Mouse (Mus musculus) frontal cortex, adult 2 months (tissue): ENCODE data around the gene Cadps. TPM values are rescaled to one million over a fixed set of nuclear protein-coding genes. Genes with fewer than 3 reads are reported as not detected.
"Not testable (repeated sequence)": the region's sequence is repeated elsewhere in the genome, so short reads cannot be mapped to it uniquely, and the experiment has no call there.

Source experiments
- DNase-seq, 2 experiments: peaks; one replicate each; pipeline ENCODE4 v3.0.0; 2022; ENCODE audit warnings: low spot score in 1 of 2; ENCODE audit errors: extremely low spot score in 1 of 2
- polyA plus RNA-seq: library from polyadenylated mRNA; depleted of rRNA; stranded (reverse); fragments of >200 nt; gene quantifications from 2 replicates; pipeline ENCODE4 v1.2.3, GENCODE M21; 2012

The Cadps gene
- polyA plus RNA-seq, 1 experiment, result 236 TPM

- DNase-seq, result no peak
Measured at GRCm38 (mm10) chr14:12595326-12595725, 227.6 kb downstream of the Cadps start.

DNA sequence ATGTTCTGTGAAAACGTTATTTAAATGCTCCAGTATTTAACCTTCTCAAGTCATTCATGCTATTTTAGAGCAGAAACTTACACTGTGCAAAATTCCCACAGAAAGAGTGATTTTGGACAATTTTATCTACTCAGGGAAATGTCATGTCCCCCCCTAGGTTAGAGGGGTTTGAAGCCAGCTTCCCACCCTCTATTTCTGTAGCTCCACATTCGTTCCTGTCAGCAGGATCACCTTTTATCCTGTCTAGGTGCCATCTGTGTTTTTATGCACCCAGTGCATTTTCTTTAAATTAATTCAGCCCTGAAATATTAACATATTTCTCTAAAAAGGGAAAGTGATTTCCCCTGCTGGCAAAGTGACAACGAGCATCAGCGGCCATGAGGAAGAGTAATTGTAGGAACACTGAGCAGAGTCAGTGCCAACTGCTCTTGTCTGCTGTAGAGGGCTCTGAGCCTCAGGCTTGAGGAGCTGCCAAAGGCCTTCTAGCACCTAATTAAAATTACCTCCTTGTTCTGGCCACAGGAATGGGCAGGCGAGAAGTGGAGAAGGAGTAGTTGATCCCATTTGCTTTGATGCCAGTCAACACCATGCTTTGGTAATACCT, 230.3 kb downstream of the Cadps start:
- peak in 1 of 2 experiments; percentile 48 for DNase-seq

DNA sequence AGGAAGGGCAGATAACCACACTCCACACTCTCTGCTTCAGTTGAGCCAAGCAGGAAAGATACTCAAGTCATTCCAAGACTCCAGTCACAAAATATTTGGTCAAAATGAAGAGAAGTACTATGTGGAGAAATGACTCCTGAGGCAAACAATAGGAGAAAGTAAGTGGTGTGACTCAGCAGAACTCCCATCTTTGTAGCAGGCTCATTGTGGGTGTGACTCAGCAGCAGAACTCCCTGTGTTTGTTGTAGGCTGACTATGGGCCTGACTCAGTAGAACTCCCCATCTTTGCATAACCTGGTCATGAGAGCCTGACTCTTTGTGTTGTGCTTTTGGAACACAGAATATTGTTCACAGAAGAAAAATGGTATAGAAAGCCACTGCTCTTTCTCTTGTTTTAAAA, 231.1 kb downstream of the Cadps start:
- no peak for DNase-seq

- no peak for DNase-seq
Measured at GRCm38 (mm10) chr14:12583536-12583935, 239.3 kb downstream of the Cadps start.

DNA sequence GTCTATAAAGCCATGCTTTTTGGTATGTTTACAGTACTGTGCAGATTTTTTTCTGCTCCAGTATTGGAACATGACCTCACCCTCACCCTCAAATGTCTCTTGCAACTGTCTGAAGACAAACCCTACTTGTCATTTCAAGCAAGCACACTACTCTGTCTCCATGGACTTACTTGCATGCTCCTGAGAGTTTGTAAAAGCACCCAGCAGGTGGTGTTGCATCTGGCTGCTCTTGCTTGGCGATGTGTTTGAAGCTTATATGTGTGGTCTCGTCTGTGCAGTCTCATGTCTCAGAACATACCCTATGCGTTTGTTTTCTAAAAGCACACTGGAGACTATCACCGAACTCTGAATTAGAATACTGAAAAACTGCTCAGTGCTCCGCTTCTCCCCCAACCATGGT, 241.2 kb downstream of the Cadps start:
- DNase-seq, result no peak

DNA sequence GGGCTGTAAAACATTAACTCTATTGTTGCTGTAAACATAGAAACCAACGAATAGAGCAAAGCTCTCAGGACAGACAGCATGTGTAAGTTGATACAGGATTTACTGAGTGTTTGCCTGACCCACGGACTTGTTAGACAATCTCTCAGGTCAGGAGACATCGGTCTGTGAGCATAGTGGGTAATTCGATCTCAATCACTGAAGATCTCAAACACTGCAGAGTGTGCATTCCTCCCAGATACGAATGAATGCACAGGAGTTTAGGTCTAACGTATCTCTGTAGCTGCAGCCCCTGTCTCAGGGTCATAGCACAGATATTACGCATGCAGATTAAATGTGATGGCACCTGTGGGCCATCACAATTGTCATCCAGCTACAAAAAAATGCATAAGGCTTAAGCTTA, 242.1 kb downstream of the Cadps start:
- DNase-seq, result no peak

DNA sequence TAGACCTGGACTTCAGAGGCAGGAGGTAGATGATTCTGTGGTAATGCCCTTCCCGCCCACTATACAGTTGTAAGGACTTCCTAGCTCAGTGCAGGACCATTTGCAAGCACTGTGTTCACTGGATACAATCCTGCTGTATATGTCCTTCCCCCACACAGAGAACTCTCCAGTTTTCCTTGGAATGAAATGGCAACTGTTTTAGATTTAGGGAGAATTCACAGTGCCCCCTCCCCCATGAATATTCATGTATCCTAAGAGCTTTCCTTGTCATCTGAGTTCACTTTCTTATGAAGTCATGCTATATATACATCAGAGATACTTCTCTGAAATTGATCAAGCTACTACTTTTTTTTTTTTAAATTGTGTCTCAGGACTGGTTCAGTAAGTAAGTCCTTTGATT, 244.7 kb downstream of the Cadps start:
- DNase-seq, result peak in 1 of 2 experiments; percentile 42

DNA sequence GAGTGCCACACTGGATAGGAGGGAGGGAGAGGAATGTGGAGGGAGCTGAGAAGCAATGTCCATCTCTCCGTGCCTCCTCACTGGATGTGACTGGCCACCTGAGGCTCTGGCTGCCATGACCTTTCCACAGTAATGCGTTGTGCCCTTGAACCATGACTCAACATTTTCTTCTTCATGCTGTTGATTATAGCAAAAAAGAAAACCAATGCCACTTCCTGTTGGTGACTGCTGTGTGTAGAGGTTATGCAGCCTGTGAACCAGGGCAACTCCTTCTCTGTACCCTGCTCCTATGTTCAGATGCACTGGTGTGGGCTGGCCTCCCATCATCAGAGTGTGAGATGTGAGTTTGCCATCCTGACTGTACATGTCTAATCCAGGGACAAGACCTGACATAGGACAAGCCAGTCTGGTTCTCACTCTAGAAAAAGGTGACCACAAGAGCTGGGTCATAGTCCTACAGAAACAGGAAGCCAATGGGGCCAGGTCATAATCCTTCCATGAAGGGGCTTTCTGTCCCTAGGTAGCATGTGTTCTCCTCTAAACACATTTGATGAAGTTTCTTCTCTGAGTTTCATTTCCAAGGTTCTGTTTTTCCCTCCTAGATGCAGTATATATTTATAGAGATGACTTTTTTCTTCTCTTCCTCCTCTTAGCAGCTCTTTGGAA, 245.3 kb downstream of the Cadps start:
- no peak for DNase-seq

- DNase-seq, result peak; percentile 29 to 76
Measured at GRCm38 (mm10) chr14:12575105-12575504, 247.8 kb downstream of the Cadps start.

- peak; percentile 34 to 58 for DNase-seq
Measured at GRCm38 (mm10) chr14:12574336-12574735, 248.5 kb downstream of the Cadps start.

- not testable (repeated sequence) for DNase-seq
Measured at GRCm38 (mm10) chr14:12561730-12562129, 261.1 kb downstream of the Cadps start.

GRCm38 (mm10) chr14:12560233-12560577, 262.7 kb downstream of the Cadps start:
- DNase-seq, result no peak

DNA sequence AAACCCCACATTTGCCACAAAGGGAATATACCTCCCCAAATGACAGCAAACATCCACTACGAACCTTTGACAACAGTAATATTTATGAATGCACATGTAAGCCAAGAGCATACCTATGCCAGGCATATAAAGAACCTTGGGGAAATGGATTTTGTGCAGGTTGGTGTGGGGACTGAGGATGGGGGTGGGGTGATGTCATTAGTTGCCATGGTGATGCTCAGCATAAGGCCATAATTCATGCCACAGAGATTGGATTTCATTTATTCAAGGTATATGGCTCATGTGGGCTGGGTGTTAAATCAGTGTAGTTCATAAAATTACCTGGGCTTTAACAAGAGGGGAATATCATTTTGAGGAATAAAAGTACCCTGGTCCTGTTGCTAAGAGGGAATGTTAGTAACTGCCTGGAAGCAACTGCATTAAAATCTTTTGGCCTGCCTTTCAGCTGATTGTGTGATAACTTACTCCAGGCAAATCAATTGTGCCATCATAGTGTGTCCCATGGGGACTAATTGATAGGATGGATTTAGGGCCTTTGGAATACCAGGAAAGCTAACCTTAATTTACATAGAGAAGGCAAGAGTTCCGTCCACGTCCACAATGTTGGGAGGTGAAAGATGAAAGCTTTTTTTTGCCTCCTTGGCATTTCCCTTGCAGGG, 263.2 kb downstream of the Cadps start:
- no peak for DNase-seq

DNA sequence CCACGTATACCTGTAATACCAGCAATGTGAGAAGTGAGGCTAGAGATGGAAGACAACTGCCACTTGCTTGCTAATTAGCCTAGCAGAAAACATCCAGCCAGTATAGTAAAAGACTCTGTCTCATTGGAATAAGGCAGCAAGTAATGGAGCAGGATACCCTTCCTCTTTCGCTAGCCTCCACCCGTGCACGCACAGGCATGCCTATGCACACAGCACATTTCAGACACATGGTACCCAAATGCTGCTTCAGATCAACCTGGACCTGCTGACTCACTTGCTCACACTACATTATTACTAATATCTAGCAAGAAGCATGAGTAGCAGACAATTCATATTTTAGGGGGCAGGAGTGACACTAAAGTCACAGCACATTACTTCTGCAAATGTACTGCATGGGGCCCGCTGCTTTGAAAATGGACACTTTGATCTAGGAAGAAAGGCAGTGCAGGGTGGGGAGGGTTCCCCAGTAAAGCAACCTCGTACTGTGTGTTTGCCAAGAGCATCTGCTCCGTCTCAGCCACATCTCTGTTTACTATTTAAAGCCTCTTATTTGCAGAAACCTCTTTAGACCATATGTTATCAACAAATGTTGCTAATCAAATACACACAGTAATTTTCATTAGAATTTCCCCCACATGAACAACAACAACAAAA, 263.8 kb downstream of the Cadps start:
- DNase-seq, result no peak

- DNase-seq, result no peak
Measured at GRCm38 (mm10) chr14:12554486-12554885, 268.4 kb downstream of the Cadps start.

GRCm38 (mm10) chr14:12551353-12551752, 271.5 kb downstream of the Cadps start:
- no peak for DNase-seq

DNA sequence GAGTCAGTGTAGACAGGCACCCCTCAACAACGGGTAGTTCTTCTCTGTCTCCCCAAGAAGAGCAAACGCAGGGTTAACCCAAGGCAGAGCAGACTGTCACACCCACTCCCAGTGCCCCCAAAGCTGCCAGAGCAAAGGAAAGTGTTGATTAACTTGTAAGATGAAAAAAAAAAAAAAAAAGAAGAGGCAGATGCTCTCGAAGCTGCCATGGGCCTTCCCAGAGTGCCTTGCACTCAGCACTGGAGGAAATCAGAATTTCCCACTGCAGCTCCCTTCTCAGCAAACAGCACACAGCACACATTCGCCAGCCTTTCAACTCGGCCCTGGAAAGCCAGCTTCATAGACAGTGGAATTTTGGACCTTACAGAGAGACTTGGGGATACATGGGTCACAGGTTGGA, 271.9 kb downstream of the Cadps start:
- DNase-seq, result no peak

DNA sequence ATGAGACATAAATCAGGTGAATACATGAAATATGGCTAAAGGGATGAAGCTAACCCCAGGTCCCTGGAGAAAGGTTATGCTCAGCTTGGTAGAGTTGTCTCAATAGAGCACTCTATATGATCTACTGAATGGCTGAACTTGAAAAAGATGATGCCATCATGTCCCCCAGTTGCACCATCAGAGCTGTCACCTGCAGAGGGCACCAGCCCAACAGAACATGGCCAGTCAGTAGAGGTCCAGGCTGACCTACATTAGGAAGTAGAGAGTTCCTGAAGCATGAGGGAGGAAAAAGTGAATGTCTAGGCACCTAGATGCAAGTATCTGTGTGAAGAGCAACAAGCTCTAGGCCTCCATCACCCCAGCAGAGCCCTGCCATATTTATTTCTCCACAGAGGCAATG, 273.6 kb downstream of the Cadps start:
- no peak for DNase-seq

DNA sequence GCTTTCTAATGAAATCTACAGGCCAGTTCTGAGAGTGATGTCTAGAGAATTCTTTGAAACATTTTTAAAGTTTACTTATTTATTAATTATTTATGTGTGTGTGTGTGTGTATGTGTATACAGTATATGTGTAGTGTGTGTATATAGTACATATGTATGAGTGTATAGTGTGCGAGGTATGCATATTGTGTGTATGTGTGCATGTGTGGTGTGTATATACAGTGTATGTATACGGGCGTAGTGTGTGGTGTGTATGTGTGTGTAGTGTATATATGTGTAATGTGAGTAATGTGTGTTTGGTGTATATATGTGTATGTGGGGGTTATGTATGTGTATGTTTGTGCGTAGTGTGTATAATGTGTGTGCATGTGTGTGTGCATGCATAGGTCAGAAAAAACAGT, 275.4 kb downstream of the Cadps start:
- no peak for DNase-seq

DNA sequence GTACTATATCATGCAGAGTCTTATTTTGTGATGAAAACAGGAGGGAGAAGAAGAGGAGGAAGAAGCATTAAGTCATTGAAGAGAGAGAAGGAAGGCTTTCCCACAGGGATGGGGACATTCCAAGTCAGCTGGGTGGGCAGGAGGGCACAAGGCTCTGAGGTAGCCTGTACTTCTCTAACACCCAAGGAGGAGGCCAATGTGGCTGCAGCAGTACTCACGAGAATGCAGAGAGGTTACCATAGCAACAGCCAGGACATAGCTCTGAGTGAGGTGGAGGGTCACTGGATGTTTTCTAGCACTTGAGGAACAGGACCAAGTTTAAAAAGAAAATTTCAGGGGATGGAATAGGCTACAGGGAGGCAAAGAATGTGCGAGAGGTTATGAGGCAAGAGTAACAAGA, 281.1 kb downstream of the Cadps start:
- no peak for DNase-seq

GRCm38 (mm10) chr14:12539071-12539470, 283.8 kb downstream of the Cadps start:
- DNase-seq, result no peak

- peak in 1 of 2 experiments; percentile 65 for DNase-seq
Measured at GRCm38 (mm10) chr14:12531101-12531500, 291.8 kb downstream of the Cadps start.
